Mouse (Mus musculus) stomach, embryonic 16.5 days (tissue): ENCODE measurements at regions not wholly inside any gene's neighbourhood (a gene's known extent, or its start where the extent isn't known, plus 50 kb on each side); places are given as distances from the start of the nearest gene placed in this dataset.

Source experiments
- ATAC-seq: fragments of 200-750 bp; cut with Nextera tagmentation; 2 replicates; pipeline ENCODE4 v1.8.0; 2017; ENCODE audit warnings: moderate number of reproducible peaks, moderate TSS enrichment; ENCODE audit not compliant: insufficient read depth, low FRiP score
- H3K27ac ChIP-seq: fragments of 300-500 bp; sonication (generic); 2 replicates; pipeline ENCODE4 v1.5.1; 2014; ENCODE audit warnings: low read length
- H3K27me3 ChIP-seq: fragments of 300-500 bp; sonication (generic); 2 replicates; pipeline ENCODE4 v1.6.1; 2014; ENCODE audit warnings: low read length, control low read depth, mixed read lengths; ENCODE audit not compliant: control insufficient read depth, insufficient read depth
- H3K36me3 ChIP-seq: fragments of 300-500 bp; sonication (generic); 2 replicates; pipeline ENCODE4 v1.6.1; 2014; ENCODE audit warnings: low read length; ENCODE audit not compliant: control insufficient read depth, insufficient read depth
- H3K4me1 ChIP-seq: fragments of 300-500 bp; sonication (generic); 2 replicates; pipeline ENCODE4 v1.6.1; 2014; ENCODE audit warnings: low read length, control low read depth, mixed read lengths; ENCODE audit not compliant: control insufficient read depth, insufficient read depth
- H3K4me2 ChIP-seq: fragments of 300-500 bp; sonication (generic); 2 replicates; pipeline ENCODE4 v1.6.1; 2014; ENCODE audit warnings: low read depth, low read length, mixed read lengths
- H3K4me3 ChIP-seq: fragments of 300-500 bp; sonication (generic); replicated peaks from 2 replicates; pipeline ENCODE4 v1.5.1; 2014; ENCODE audit warnings: mild to moderate bottlenecking, low read length
- H3K9ac ChIP-seq: fragments of 300-500 bp; sonication (generic); 2 replicates; pipeline ENCODE4 v1.6.1; 2014; ENCODE audit warnings: low read length
- H3K9me3 ChIP-seq: fragments of 300-500 bp; sonication (generic); replicated peaks from 2 replicates; pipeline ENCODE4 v1.6.1; 2016; ENCODE audit warnings: low read length, control low read depth; ENCODE audit not compliant: control insufficient read depth
- WGBS: fragments of 180-500 bp; shearing (Covaris S2); extraction: QIAGEN DNeasy Blood & Tissue Kit; methylation state at CpG from one replicate; pipeline ENCODE4 v1.1.7; 2014; 5-methylcytosine and 5-hydroxymethylcytosine counted together

DNA sequence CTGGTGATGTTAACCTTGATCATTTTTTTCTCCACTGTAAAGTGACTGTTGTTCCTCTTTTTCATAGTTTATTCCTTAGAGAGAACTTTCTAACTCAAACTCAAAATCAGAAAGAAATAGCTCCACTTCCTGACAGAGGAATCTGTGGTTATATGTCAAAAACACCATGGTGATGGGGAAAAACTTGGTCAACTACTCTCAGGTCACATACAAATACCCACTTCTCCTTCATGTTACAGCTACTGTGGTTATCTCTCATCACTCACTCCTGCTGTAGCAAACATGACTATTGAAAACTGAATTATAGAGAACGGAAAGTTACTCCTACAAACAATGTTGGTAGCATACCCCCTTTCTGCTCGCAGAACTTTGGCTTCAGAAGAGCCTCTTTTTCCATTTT lies 127.1 kb upstream of the Cp start:
- WGBS: 87% methylated on average over 2 of the region's 2 CpGs
- ATAC-seq: no peak
- Histone ChIP-seq H3K27ac (no peak overlapping the region), H3K4me3 (no peak overlapping the region), H3K4me1 (no peaks in the 10 kb centered on the region), H3K9ac (no peak overlapping the region), H3K9me3 (no peaks in the 10 kb centered on the region), H3K4me2 (no peak overlapping the region), H3K27me3 (no peaks in the 10 kb centered on the region), H3K36me3 (no peaks in the 10 kb centered on the region)

DNA sequence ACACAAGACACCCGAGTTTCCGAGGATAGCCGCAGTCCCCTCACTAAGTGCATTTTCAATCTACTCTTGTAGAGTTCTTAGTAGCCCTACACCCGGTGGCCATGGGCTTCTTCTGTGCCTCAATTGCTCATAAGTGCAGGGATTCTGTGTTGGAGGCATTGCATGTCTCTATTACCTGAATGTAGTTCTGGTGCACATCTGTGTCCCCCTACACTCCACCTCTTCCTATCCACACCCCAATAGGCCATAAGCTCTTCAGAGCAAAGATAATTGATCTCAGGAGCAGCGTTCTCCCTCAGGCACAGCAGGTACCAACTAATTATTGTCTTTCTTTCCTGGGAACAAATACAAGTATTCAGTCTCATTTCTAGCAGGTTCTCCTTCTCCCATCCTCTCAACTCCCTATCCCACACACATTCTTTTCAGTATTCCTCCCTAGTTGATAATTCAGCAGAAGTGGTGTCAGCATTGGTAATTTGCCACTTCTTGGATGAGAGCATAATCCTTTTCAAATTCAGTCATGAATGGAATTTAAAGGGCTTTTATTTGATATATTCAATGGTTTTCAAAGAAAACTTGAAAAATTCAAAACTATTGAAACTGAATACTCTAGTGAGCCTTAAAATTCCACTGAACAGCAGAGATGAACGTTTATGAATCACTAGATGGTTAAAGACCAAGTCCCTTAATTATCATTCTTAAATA lies 108.7 kb upstream of the Cp start:
- Histone ChIP-seq H3K9ac (no peak overlapping the region), H3K4me2 (no peak overlapping the region), H3K27me3 (no peaks in the 10 kb centered on the region), H3K4me3 (no peak overlapping the region), H3K27ac (no peak overlapping the region), H3K36me3 (no peaks in the 10 kb centered on the region), H3K9me3 (no peaks in the 10 kb centered on the region), H3K4me1 (no peaks in the 10 kb centered on the region)
- 80% methylated on average over 6 of the region's 6 CpGs for WGBS
- no peak for ATAC-seq

DNA sequence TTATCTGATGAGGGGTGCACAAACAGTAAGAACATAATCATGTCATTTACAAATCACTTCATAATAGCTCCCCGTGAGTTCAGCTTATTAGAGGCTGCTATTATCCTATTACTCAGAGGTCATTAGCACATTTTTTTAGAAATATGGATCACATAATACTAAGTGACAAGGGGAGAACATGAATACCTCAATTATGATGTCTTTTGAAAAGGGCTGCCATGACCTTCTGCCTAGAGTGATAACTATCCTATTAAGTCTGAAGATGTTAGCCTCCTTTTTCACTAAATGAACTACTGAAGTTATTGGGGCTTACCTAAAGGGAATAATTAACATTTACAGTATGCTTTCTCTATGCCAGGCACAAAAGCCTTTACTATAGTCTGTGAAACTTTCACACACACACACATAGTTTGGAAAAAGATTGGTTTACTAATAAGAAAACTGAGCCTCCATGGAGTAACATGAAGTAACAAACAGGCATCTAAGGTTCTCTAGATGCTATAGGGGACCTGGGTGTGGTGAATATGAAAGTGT lies 108.1 kb upstream of the Cp start:
- Histone ChIP-seq H3K4me3 (no peak overlapping the region), H3K9me3 (no peaks in the 10 kb centered on the region), H3K4me2 (no peak overlapping the region), H3K9ac (no peak overlapping the region), H3K27me3 (no peaks in the 10 kb centered on the region), H3K36me3 (no peaks in the 10 kb centered on the region), H3K4me1 (no peaks in the 10 kb centered on the region), H3K27ac (no peak overlapping the region)
- ATAC-seq: no peak
- WGBS: 70% methylated on average over 1 of the region's 1 CpGs

DNA sequence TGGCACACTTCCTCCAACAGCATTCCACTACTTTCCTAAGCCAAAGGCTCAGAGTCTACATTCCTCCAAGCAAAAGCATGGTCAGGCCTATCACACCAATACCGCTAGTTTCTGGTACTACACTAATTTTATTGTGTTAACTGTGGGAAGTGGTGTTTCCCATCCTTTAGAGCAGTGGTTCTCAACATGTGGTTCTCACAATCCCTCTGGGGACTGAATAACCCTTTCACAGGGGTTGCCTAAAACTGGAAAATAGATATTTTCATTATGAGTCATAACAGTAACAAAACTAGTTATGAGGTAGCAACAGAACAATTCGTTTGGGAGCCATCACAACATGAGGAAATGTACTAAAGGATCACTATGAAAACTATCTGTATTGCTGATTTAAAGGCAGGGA lies 74.2 kb upstream of the Cp start:
- H3K27me3 ChIP-seq: no peaks in the 10 kb centered on the region
- H3K9ac ChIP-seq: no peak overlapping the region
- H3K4me2 ChIP-seq: no peak overlapping the region
- no peak for ATAC-seq
- no peaks in the 10 kb centered on the region for H3K9me3 ChIP-seq
- H3K27ac ChIP-seq: no peak overlapping the region
- H3K4me1 ChIP-seq: no peaks in the 10 kb centered on the region
- 68% methylated on average over 2 of the region's 2 CpGs for WGBS
- H3K36me3 ChIP-seq: no peaks in the 10 kb centered on the region
- H3K4me3 ChIP-seq: no peak overlapping the region

DNA sequence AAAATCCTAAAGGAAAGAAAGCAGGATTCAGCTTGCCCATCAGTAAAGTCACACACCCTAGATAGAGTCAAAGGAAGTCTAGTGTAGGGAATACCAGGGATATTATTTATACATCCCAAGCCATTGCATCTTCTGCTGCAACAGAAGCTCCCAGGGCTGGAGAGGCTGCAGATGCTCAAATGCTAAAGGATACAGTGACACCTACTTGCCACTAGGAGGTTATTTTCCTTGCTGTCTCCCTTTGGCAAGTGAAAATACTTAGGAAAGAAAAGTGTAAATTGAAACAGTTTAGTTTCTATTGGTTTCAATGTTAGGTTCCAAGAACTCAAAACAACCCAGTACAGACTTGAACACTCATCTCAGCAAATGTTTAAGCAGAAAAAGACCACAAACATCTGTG lies 68.4 kb upstream of the Cp start:
- H3K4me2 ChIP-seq: no peak overlapping the region
- H3K36me3 ChIP-seq: no peaks in the 10 kb centered on the region
- no peaks in the 10 kb centered on the region for H3K9me3 ChIP-seq
- no peak overlapping the region for H3K9ac ChIP-seq
- ATAC-seq: no peak
- H3K4me3 ChIP-seq: no peak overlapping the region
- no peaks in the 10 kb centered on the region for H3K4me1 ChIP-seq
- H3K27ac ChIP-seq: no peak overlapping the region
- H3K27me3 ChIP-seq: no peaks in the 10 kb centered on the region

DNA sequence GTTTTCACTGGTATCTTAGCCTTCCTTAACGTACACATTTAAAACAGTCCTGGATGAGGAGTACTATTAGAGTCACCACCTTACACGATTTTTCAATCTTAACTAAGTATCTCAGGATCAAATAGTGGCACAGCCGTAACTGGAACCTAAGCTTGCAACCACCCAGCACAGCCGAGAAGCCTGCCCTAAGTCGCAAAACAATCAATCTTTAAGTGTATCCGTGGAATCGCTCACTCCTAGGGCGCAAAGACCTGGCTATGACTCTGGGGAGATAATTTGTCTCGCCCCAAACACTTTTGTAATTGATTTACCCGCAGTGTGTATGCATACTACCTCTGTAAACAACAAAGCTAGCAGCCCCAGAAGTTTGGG lies 62.6 kb upstream of the Cp start:
- Histone ChIP-seq H3K9me3 (no peaks in the 10 kb centered on the region), H3K27me3 (no peaks in the 10 kb centered on the region), H3K27ac (no peak overlapping the region), H3K4me2 (peak overlapping the region; percentile 64), H3K9ac (peak overlapping the region; percentile 77), H3K4me3 (peak overlapping the region; percentile 86), H3K36me3 (0 out of 2 replicates have a peak, but pooled peaks cover 5% of the 10 kb centered on the region), H3K4me1 (peaks cover 7% of the 10 kb centered on the region)
- ATAC-seq: peak; percentile 62
- WGBS: 4% methylated on average over 10 of the region's 10 CpGs

DNA sequence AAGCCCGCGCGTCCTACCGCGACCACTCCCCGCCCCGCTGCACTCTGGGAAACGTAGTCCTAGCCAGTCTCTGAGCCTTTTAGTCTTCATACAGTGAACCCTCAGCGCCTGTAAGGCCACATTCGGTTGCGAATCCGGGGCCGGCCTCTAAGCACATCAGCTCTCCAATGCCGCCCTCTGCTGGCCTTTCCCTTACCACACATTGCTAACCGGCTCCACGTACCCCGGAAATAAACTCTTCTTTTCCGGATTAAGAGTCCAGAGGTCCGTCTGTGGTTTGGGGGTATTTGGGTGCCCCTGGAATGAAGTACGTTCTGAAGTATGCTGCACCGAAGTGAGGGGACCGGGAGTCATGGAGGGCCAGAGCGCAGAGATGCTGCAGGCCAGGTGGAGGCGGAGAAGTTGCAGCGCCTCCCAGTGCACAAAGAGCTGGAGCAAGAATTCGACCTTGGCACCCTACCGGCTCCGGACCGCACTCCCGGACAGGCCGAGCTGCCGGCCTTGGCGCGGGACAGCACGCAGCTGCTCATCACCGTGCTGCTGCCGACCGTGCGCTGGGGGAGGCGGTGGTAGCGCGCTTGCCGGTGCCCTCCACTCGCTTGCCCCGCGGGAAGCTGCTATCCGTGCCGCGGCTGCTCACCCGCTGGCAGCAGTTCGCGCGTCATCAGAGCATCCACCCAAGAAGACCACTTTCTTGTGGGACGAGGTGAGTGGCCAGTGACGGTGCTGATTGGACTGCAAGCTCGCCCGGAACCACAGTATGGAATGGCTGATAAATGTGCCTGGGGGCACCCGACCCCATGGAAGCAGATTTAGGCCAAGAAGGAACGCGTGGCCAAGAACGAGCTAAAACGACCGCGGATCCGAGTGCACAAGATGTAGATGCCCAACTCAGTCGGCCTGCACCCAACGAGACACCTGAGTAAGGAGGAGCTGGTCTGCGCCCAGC lies 62.0 kb upstream of the Cp start:
- Histone ChIP-seq H3K9ac (peak overlapping the region; percentile 89), H3K9me3 (no peaks in the 10 kb centered on the region), H3K4me3 (peak overlapping the region; percentile 86), H3K27ac (peak overlapping the region; percentile 39), H3K36me3 (0 out of 2 replicates have a peak, but pooled peaks cover 6% of the 10 kb centered on the region), H3K4me1 (peaks cover 7% of the 10 kb centered on the region), H3K4me2 (peak overlapping the region; percentile 85), H3K27me3 (no peaks in the 10 kb centered on the region)
- peak; percentile 98 for ATAC-seq
- under 1% methylated on average over 68 of the region's 68 CpGs for WGBS

DNA sequence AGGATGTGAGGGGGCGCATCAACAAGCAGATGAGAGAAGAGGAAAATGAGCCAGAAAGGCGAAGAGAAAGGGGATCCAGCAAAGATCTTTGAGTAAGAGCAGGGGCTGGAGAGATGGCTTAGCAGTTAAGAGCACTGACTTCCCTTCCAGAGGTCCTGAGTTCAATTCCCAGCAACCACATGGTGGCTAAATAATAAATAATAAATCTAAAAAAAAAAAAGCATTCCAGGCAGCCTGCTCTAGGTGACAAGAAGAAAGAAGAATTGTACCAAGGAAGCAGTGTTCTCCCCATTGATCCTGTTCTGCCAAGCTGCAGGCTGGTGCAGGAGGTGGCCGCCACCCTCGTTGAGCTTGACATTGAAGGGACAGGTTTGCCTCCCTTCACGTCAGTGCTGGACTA lies 61.1 kb upstream of the Cp start:
- Histone ChIP-seq H3K4me3 (peak overlapping the region; percentile 86), H3K9ac (peak overlapping the region; percentile 89), H3K27ac (no peak overlapping the region), H3K36me3 (peaks cover 10% of the 10 kb centered on the region; the same call in 1 of the 2 replicates), H3K4me2 (peak overlapping the region; percentile 85), H3K9me3 (no peaks in the 10 kb centered on the region), H3K4me1 (peaks cover 7% of the 10 kb centered on the region), H3K27me3 (no peaks in the 10 kb centered on the region)
- WGBS: 36% methylated on average over 5 of the region's 5 CpGs
- no peak for ATAC-seq

DNA sequence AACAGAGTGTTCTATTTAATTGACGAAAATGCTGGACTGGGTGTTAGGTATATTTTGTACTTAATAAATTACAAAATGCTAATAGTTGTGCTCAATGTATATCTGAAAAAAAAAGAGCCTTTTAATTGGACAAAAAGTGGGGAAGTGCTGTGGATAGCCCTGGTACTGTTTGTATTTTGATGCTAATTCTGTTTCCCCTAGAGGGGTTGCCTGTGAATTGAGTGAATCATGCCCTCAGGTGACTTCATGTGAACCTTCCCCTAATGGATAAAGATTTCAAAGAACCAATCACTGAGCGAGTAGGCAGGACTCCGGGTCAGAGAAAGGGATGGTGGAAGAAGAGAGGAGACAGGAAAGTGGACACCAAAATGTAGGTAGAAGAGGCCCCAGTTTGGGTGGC lies 59.7 kb upstream of the Cp start:
- ATAC-seq: no peak
- H3K36me3 ChIP-seq: peaks cover 10% of the 10 kb centered on the region; the same call in 1 of the 2 replicates
- no peak overlapping the region for H3K9ac ChIP-seq
- no peak overlapping the region for H3K4me2 ChIP-seq
- peaks cover 7% of the 10 kb centered on the region for H3K4me1 ChIP-seq
- 93% methylated on average over 3 of the region's 3 CpGs for WGBS
- H3K27me3 ChIP-seq: no peaks in the 10 kb centered on the region
- H3K9me3 ChIP-seq: no peaks in the 10 kb centered on the region
- H3K4me3 ChIP-seq: no peak overlapping the region
- no peak overlapping the region for H3K27ac ChIP-seq
